Mouse (Mus musculus) embryonic facial prominence, embryonic 15.5 days (tissue): ENCODE measurements around the gene Mdfic. TPM values are rescaled to one million over a fixed set of nuclear protein-coding genes. Genes with fewer than 3 reads are reported as not detected.

Experiments
- ATAC-seq: fragments of 200-750 bp; cut with Nextera tagmentation; 2 replicates; pipeline ENCODE4 v1.8.0; 2017; ENCODE audit warnings: low read depth, moderate TSS enrichment; ENCODE audit not compliant: insufficient number of reproducible peaks, low FRiP score, low TSS enrichment
- H3K27ac ChIP-seq: fragments of 300-500 bp; sonication (generic); replicated peaks from 2 replicates; pipeline ENCODE4 v1.5.1; 2015; ENCODE audit warnings: mild to moderate bottlenecking, inconsistent platforms
- H3K27me3 ChIP-seq: fragments of 300-500 bp; sonication (generic); 2 replicates; pipeline ENCODE4 v1.6.1; 2015; ENCODE audit warnings: inconsistent platforms
- H3K36me3 ChIP-seq: fragments of 300-500 bp; sonication (generic); 2 replicates; pipeline ENCODE4 v1.6.1; 2015; ENCODE audit warnings: mild to moderate bottlenecking, inconsistent platforms
- H3K4me1 ChIP-seq: fragments of 300-500 bp; sonication (generic); 2 replicates; pipeline ENCODE4 v1.6.1; 2015; ENCODE audit warnings: inconsistent platforms
- H3K4me2 ChIP-seq: fragments of 300-500 bp; sonication (generic); replicated peaks from 2 replicates; pipeline ENCODE4 v1.6.1; 2015; ENCODE audit warnings: mild to moderate bottlenecking, inconsistent platforms
- H3K4me3 ChIP-seq: fragments of 300-500 bp; sonication (generic); replicated peaks from 2 replicates; pipeline ENCODE4 v1.5.1; 2015; ENCODE audit warnings: mild to moderate bottlenecking, inconsistent platforms
- H3K9ac ChIP-seq: fragments of 300-500 bp; sonication (generic); 2 replicates; pipeline ENCODE4 v1.6.1; 2015; ENCODE audit warnings: inconsistent platforms
- H3K9me3 ChIP-seq: fragments of 300-500 bp; sonication (generic); replicated peaks from 2 replicates; pipeline ENCODE4 v1.6.1; 2016; ENCODE audit warnings: inconsistent platforms
- WGBS: fragments of 180-500 bp; shearing (Covaris S2); methylation state at CpG from one replicate; pipeline ENCODE4 v1.1.7; 2015; 5-methylcytosine and 5-hydroxymethylcytosine counted together
- polyA plus RNA-seq: library from polyadenylated mRNA; unstranded; fragments of >200 nt; fragmentation: Nextera tagmentation; extraction: Ambion mirVana; gene quantifications from 2 replicates; pipeline ENCODE4 v1.2.1, GENCODE M21; 2015

Mdfic gene
- polyA plus RNA-seq, 1 experiment from 2014 or later = 7.6 TPM

GRCm38 (mm10) chr6:15794801-15795200 is 74.3 kb downstream of the Mdfic start:
- Histone ChIP-seq H3K27me3 (no peaks in the 10 kb centered on the region), H3K36me3 (peaks cover 5% of the 10 kb centered on the region; the same call in 1 of the 2 replicates), H3K27ac (no peak overlapping the region), H3K4me1 (peaks cover 9% of the 10 kb centered on the region), H3K9me3 (no peaks in the 10 kb centered on the region), H3K4me2 (no peak overlapping the region), H3K4me3 (no peak overlapping the region), H3K9ac (no peak overlapping the region)
- 75% methylated on average over 3 of the region's 3 CpGs for WGBS
- ATAC-seq = no peak

- H3K9me3 ChIP-seq = no peaks in the 10 kb centered on the region
- H3K36me3 ChIP-seq = no peaks in the 10 kb centered on the region
- H3K9ac ChIP-seq = no peak overlapping the region
- no peaks in the 10 kb centered on the region for H3K27me3 ChIP-seq
- WGBS = 87% methylated on average over 5 of the region's 5 CpGs
- ATAC-seq = no peak
- H3K27ac ChIP-seq = no peak overlapping the region
- H3K4me3 ChIP-seq = no peak overlapping the region
- no peak overlapping the region for H3K4me2 ChIP-seq
- no peaks in the 10 kb centered on the region for H3K4me1 ChIP-seq
Observed at GRCm38 (mm10) chr6:15807382-15807781, 86.9 kb downstream of the Mdfic start.

- ATAC-seq = no peak
- no peaks in the 10 kb centered on the region for H3K27me3 ChIP-seq
- H3K4me3 ChIP-seq = no peak overlapping the region
- no peak overlapping the region for H3K4me2 ChIP-seq
- no peaks in the 10 kb centered on the region for H3K36me3 ChIP-seq
- H3K9me3 ChIP-seq = no peaks in the 10 kb centered on the region
- no peaks in the 10 kb centered on the region for H3K4me1 ChIP-seq
- H3K27ac ChIP-seq = no peak overlapping the region
- 52% methylated on average over 3 of the region's 3 CpGs for WGBS
- no peak overlapping the region for H3K9ac ChIP-seq
Observed at GRCm38 (mm10) chr6:15825236-15825635, 104.8 kb downstream of the Mdfic start.

- H3K9ac ChIP-seq = no peak overlapping the region
- no peak overlapping the region for H3K4me3 ChIP-seq
- WGBS = 55% methylated on average over 2 of the region's 2 CpGs
- no peak overlapping the region for H3K4me2 ChIP-seq
- no peak overlapping the region for H3K27ac ChIP-seq
- H3K27me3 ChIP-seq = no peaks in the 10 kb centered on the region
- no peaks in the 10 kb centered on the region for H3K36me3 ChIP-seq
- no peaks in the 10 kb centered on the region for H3K9me3 ChIP-seq
- ATAC-seq = no peak
- H3K4me1 ChIP-seq = no peaks in the 10 kb centered on the region
Observed at GRCm38 (mm10) chr6:15829812-15830211, 109.4 kb downstream of the Mdfic start.

- H3K9ac ChIP-seq = no peak overlapping the region
- H3K4me1 ChIP-seq = no peaks in the 10 kb centered on the region
- H3K9me3 ChIP-seq = no peaks in the 10 kb centered on the region
- H3K4me3 ChIP-seq = no peak overlapping the region
- no peak overlapping the region for H3K27ac ChIP-seq
- WGBS = 83% methylated on average over 1 of the region's 1 CpGs
- no peaks in the 10 kb centered on the region for H3K27me3 ChIP-seq
- H3K36me3 ChIP-seq = no peaks in the 10 kb centered on the region
- no peak for ATAC-seq
- no peak overlapping the region for H3K4me2 ChIP-seq
Observed at GRCm38 (mm10) chr6:15830651-15831050, 110.2 kb downstream of the Mdfic start.

GRCm38 (mm10) chr6:15837695-15838094 is 117.2 kb downstream of the Mdfic start:
- Histone ChIP-seq H3K4me2 (no peak overlapping the region), H3K9me3 (no peaks in the 10 kb centered on the region)

GRCm38 (mm10) chr6:15839831-15840230 is 119.4 kb downstream of the Mdfic start:
- no peak for ATAC-seq
- Histone ChIP-seq H3K4me2 (no peak overlapping the region), H3K36me3 (no peaks in the 10 kb centered on the region), H3K27ac (no peak overlapping the region), H3K9ac (no peak overlapping the region), H3K9me3 (no peaks in the 10 kb centered on the region), H3K27me3 (no peaks in the 10 kb centered on the region), H3K4me3 (no peak overlapping the region), H3K4me1 (no peaks in the 10 kb centered on the region)
- 50% methylated on average over 3 of the region's 3 CpGs for WGBS

More at GRCm38 (mm10) chr6:15837695-15838094, 117.2 kb downstream of the Mdfic start:
- H3K4me1 ChIP-seq = no peaks in the 10 kb centered on the region
- H3K9ac ChIP-seq = no peak overlapping the region
- no peak overlapping the region for H3K4me3 ChIP-seq
- WGBS = 78% methylated on average over 3 of the region's 3 CpGs
- H3K36me3 ChIP-seq = no peaks in the 10 kb centered on the region
- H3K27me3 ChIP-seq = no peaks in the 10 kb centered on the region
- no peak for ATAC-seq
- H3K27ac ChIP-seq = no peak overlapping the region

GRCm38 (mm10) chr6:15840429-15840828 is 120.0 kb downstream of the Mdfic start:
- no peak overlapping the region for H3K4me3 ChIP-seq
- no peak overlapping the region for H3K27ac ChIP-seq
- H3K9ac ChIP-seq = no peak overlapping the region
- H3K36me3 ChIP-seq = no peaks in the 10 kb centered on the region
- no peak overlapping the region for H3K4me2 ChIP-seq
- H3K9me3 ChIP-seq = no peaks in the 10 kb centered on the region
- no peaks in the 10 kb centered on the region for H3K27me3 ChIP-seq
- WGBS = 83% methylated on average over 2 of the region's 2 CpGs
- no peaks in the 10 kb centered on the region for H3K4me1 ChIP-seq
- no peak for ATAC-seq

GRCm38 (mm10) chr6:15841476-15842209 is 121.2 kb downstream of the Mdfic start:
- 79% methylated on average over 5 of the region's 5 CpGs for WGBS
- Histone ChIP-seq H3K9ac (no peak overlapping the region), H3K4me2 (no peak overlapping the region), H3K27ac (no peak overlapping the region), H3K27me3 (no peaks in the 10 kb centered on the region), H3K4me1 (no peaks in the 10 kb centered on the region), H3K4me3 (no peak overlapping the region), H3K36me3 (no peaks in the 10 kb centered on the region), H3K9me3 (no peaks in the 10 kb centered on the region)
- no peak for ATAC-seq

GRCm38 (mm10) chr6:15843295-15843694 is 122.8 kb downstream of the Mdfic start:
- Histone ChIP-seq H3K27ac (no peak overlapping the region), H3K4me2 (no peak overlapping the region), H3K9ac (no peak overlapping the region), H3K36me3 (no peaks in the 10 kb centered on the region), H3K27me3 (no peaks in the 10 kb centered on the region), H3K9me3 (no peaks in the 10 kb centered on the region), H3K4me3 (no peak overlapping the region), H3K4me1 (no peaks in the 10 kb centered on the region)
- no peak for ATAC-seq
- 93% methylated on average over 3 of the region's 3 CpGs for WGBS

GRCm38 (mm10) chr6:15845711-15846342 is 125.4 kb downstream of the Mdfic start:
- H3K4me1 ChIP-seq = no peaks in the 10 kb centered on the region
- no peaks in the 10 kb centered on the region for H3K9me3 ChIP-seq
- WGBS = 65% methylated on average over 2 of the region's 2 CpGs
- H3K27ac ChIP-seq = no peak overlapping the region
- no peaks in the 10 kb centered on the region for H3K36me3 ChIP-seq
- no peak overlapping the region for H3K9ac ChIP-seq
- no peaks in the 10 kb centered on the region for H3K27me3 ChIP-seq
- H3K4me2 ChIP-seq = no peak overlapping the region
- no peak overlapping the region for H3K4me3 ChIP-seq
- ATAC-seq = no peak
